ENCODE assay signal across 28 mouse cellular contexts in the genomic region with DNA sequence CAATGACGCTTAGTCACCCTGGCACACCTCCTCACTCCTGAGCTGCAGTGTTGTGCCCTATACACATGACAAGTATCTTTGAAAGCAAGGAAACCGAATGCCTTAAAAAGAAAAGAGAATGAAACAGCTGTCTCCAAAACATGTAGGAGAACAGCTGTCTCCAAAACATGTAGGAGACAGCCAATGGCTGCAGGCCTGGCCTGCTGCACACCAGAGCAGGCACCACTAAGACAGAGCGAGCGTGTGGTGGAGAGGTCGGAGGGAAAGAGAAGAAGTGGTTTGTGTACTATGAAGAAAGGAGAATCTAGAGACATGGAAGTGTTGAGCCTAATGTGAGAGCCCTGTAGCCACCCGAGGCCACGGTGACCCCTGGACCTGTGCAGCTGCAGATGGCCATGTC.
"Had no signal": no experiment of that assay in that cellular context is flagged by ENCODE, and none has a peak within 500 bp of the region (broad histone marks: within the 10 kb centered on the region; RNA-seq: fewer than 3 reads in every experiment).

No protein-coding gene starts in this region.

- H3K27ac ChIP-seq: gastrocnemius, adult 2 months; heart, embryonic 10.5 days; heart, embryonic 13.5 days; heart, embryonic 15.5 days; hindbrain, embryonic 10.5 days; hindbrain, embryonic 12.5 days; hindbrain, embryonic 14.5 days; intestine, embryonic 15.5 days; layer of hippocampus, adult 2 months; left cerebral cortex, adult 2 months; limb, embryonic 12.5 days; liver, embryonic 13.5 days; liver, embryonic 15.5 days had no signal

- H3K27me3 ChIP-seq: heart, embryonic 13.5 days; heart, embryonic 15.5 days; hindbrain, embryonic 12.5 days; intestine, embryonic 15.5 days; limb, embryonic 12.5 days; liver, embryonic 13.5 days; liver, embryonic 15.5 days had no signal

- H3K36me3 ChIP-seq: heart, embryonic 10.5 days; heart, embryonic 13.5 days; heart, embryonic 15.5 days; hindbrain, embryonic 10.5 days; hindbrain, embryonic 12.5 days; intestine, embryonic 15.5 days; limb, embryonic 12.5 days; liver, embryonic 13.5 days; liver, embryonic 15.5 days had no signal

- DNase-seq: gastrocnemius, adult 2 months; gastrocnemius, postnatal 10 days; gastrocnemius, postnatal 25 days; heart, adult 18-20 months; heart, postnatal 14 days; heart, postnatal 4 days; kidney, adult 18-20 months; kidney, adult 8-10 months; kidney, postnatal 10 days; kidney, postnatal 25 days; kidney, postnatal 4 days; liver; liver, embryonic 13.5 days had no signal

- H3K4me1 ChIP-seq: heart, embryonic 10.5 days; heart, embryonic 13.5 days; heart, embryonic 15.5 days; hindbrain, embryonic 10.5 days; hindbrain, embryonic 12.5 days; intestine, embryonic 15.5 days; liver, embryonic 13.5 days; liver, embryonic 15.5 days had no signal

- H3K9ac ChIP-seq: heart, embryonic 13.5 days; heart, embryonic 15.5 days; hindbrain, embryonic 12.5 days; hindbrain, embryonic 14.5 days; intestine, embryonic 15.5 days; limb, embryonic 12.5 days; liver, embryonic 13.5 days; liver, embryonic 15.5 days had no signal

- ATAC-seq: hindbrain, embryonic 16.5 days; inflammation-experienced regulatory T-cells, adult 6 months; intestine, embryonic 15.5 days; intestine, postnatal 0 days had no signal

- H3K4me3 ChIP-seq: gastrocnemius, adult 2 months; heart, embryonic 10.5 days; heart, embryonic 13.5 days; heart, embryonic 15.5 days; hindbrain, embryonic 10.5 days; hindbrain, embryonic 12.5 days; intestine, embryonic 15.5 days; layer of hippocampus, adult 2 months; left cerebral cortex, adult 2 months; limb, embryonic 12.5 days; liver, embryonic 13.5 days; liver, embryonic 15.5 days had no signal

- H3K4me2 ChIP-seq: heart, embryonic 13.5 days; heart, embryonic 15.5 days; hindbrain, embryonic 12.5 days; hindbrain, embryonic 14.5 days; intestine, embryonic 15.5 days; limb, embryonic 12.5 days; liver, embryonic 11.5 days; liver, embryonic 13.5 days; liver, embryonic 15.5 days had no signal

- H3K9me3 ChIP-seq: heart, embryonic 10.5 days; heart, embryonic 13.5 days; heart, embryonic 15.5 days; hindbrain, embryonic 10.5 days; hindbrain, embryonic 12.5 days; intestine, embryonic 15.5 days; limb, embryonic 12.5 days; liver, embryonic 13.5 days; liver, embryonic 15.5 days had no signal
